17 mouse cellular contexts compared by ENCODE assay signal in the genomic region with DNA sequence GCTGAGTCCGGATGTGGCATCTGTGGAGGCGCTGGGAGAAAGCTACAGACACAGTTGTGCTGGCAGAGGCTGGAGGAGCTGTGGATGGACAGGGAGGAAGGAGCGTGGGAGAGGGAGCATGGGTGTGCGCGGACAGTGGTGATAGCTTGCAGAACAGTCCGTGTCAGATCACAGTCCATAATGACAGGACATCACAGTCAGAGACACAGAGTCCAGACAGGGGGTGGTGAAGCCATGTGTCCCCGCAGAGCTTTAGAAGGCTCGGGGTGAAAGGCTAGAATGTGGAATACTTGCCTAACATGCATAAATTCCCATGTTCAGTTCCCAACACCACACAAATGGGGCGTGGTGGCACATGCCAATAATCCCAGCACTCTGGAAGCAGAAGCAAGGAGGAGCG. TPM values are rescaled to one million over a fixed set of nuclear protein-coding genes. Genes with fewer than 3 reads are reported as not detected.
"Had no signal": no experiment of that assay in that cellular context is flagged by ENCODE, and none has a peak within 500 bp of the region (broad histone marks: within the 10 kb centered on the region; RNA-seq: fewer than 3 reads in every experiment).

No protein-coding gene starts in this region.

- H3K4me2 ChIP-seq: limb, embryonic 15.5 days; liver, embryonic 12.5 days; midbrain, embryonic 12.5 days; neural tube, embryonic 13.5 days had no signal

- H3K27me3 ChIP-seq: limb, embryonic 15.5 days; midbrain, embryonic 12.5 days; neural tube, embryonic 13.5 days had no signal

- H3K4me3 ChIP-seq: left cerebral cortex, adult 2 months; limb, embryonic 15.5 days; liver, embryonic 12.5 days; midbrain, embryonic 12.5 days; neural tube, embryonic 13.5 days had no signal

- ATAC-seq: inflammation-experienced regulatory T-cells, adult 6 months; liver, embryonic 12.5 days; midbrain, embryonic 16.5 days had no signal

- H3K4me1 ChIP-seq: midbrain, embryonic 12.5 days; neural tube, embryonic 13.5 days had no signal

- H3K36me3 ChIP-seq: limb, embryonic 15.5 days; liver, embryonic 12.5 days; midbrain, embryonic 12.5 days; neural tube, embryonic 13.5 days had no signal

- H3K9ac ChIP-seq: limb, embryonic 15.5 days; liver, embryonic 12.5 days; midbrain, embryonic 12.5 days; neural tube, embryonic 13.5 days had no signal

- H3K9me3 ChIP-seq: limb, embryonic 15.5 days; liver, embryonic 12.5 days had no signal

- DNase-seq: kidney, adult 11 months; kidney, adult 9 months; kidney, postnatal 10 days; retina, postnatal 1 day; right cerebral cortex, postnatal 4 days; spleen, adult 18-20 months; thymus, postnatal 4 days had no signal

- H3K27ac ChIP-seq: left cerebral cortex, adult 2 months; limb, embryonic 15.5 days; liver, embryonic 12.5 days; midbrain, embryonic 12.5 days; neural tube, embryonic 13.5 days had no signal

RNA-seq across cellular contexts. Expression of gene Tmem270, which starts 29.7 kb away (rescaled TPM):
- polyA plus RNA-seq: inflammation-experienced regulatory T-cells, adult 6 months; large intestine, adult 2 months; limb, embryonic 11.5 days; limb, embryonic 15.5 days; liver, embryonic 12.5 days; midbrain, embryonic 12.5 days; midbrain, embryonic 16.5 days; neural tube, embryonic 13.5 days; stomach, embryonic 14.5 days had no signal

RNA-seq across cellular contexts. Expression of gene Cldn13, which starts 38.5 kb away (rescaled TPM):
- polyA plus RNA-seq: inflammation-experienced regulatory T-cells, adult 6 months; midbrain, embryonic 16.5 days had no signal
